Mouse (Mus musculus) MEL (cell line): ENCODE measurements around the gene Dus1l. TPM values are rescaled to one million over a fixed set of nuclear protein-coding genes. Genes with fewer than 3 reads are reported as not detected.

Experiments used
- DNase-seq: peaks from one replicate; pipeline ENCODE4 v3.0.0; 2011; ENCODE audit warnings: low read depth, low spot score
- H3K27ac ChIP-seq: 2 replicates; pipeline ENCODE4 v1.5.1; 2012; ENCODE audit warnings: low read depth, mild to moderate bottlenecking, control low read depth, low read length, moderate library complexity; ENCODE audit not compliant: control insufficient read depth
- H3K27me3 ChIP-seq, 2 experiments: fragments of 150-350 bp in 1 of 2; sonication (generic) in 1 of 2; 2 replicates each; pipeline ENCODE4 v1.6.1; 2012; ENCODE audit warnings: low read length in 2 of 2, mild to moderate bottlenecking in 2 of 2, improper control_type of control experiment in 1 of 2, moderate library complexity in 1 of 2; ENCODE audit not compliant: insufficient read depth in 2 of 2, control insufficient read depth in 1 of 2
- H3K36me3 ChIP-seq, 2 experiments: 2 replicates each; pipeline ENCODE4 v1.6.1; 2012 to 2014; ENCODE audit warnings: low read length in 2 of 2, improper control_type of control experiment in 1 of 2, inconsistent platforms in 1 of 2, mild to moderate bottlenecking in 1 of 2; ENCODE audit not compliant: insufficient read depth in 2 of 2, control insufficient read depth in 1 of 2
- H3K4me1 ChIP-seq, 2 experiments: fragments of 150-350 bp in 1 of 2; sonication (generic) in 1 of 2; 2 replicates each; pipeline ENCODE4 v1.6.1; 2012; ENCODE audit warnings: low read length in 2 of 2, improper control_type of control experiment in 1 of 2, mild to moderate bottlenecking in 1 of 2; ENCODE audit not compliant: insufficient read depth in 2 of 2, control insufficient read depth in 1 of 2
- H3K4me3 ChIP-seq, 2 experiments: fragments of 150-350 bp in 1 of 2; sonication (generic) in 1 of 2; 2 replicates each; pipeline ENCODE4 v1.5.1; 2012; ENCODE audit warnings: low read depth in 2 of 2, low read length in 2 of 2, mild to moderate bottlenecking in 2 of 2, moderate library complexity in 2 of 2, control low read depth in 1 of 2, improper control_type of control experiment in 1 of 2; ENCODE audit not compliant: control insufficient read depth in 1 of 2, insufficient read depth in 1 of 2
- H3K79me2 ChIP-seq: 2 replicates; pipeline ENCODE4 v1.6.1; 2012; ENCODE audit warnings: mild to moderate bottlenecking, low read length, moderate library complexity; ENCODE audit not compliant: control insufficient read depth, poor library complexity, insufficient read depth
- H3K9ac ChIP-seq: 2 replicates; pipeline ENCODE4 v1.6.1; 2012; ENCODE audit warnings: low read depth, mild to moderate bottlenecking, control low read depth, low read length, moderate library complexity; ENCODE audit not compliant: control insufficient read depth, poor library complexity, severe bottlenecking
- H3K9me3 ChIP-seq: fragments of 150-350 bp; sonication (generic); replicated peaks from 2 replicates; pipeline ENCODE4 v1.6.1; 2012; ENCODE audit warnings: mild to moderate bottlenecking, low read length, improper control_type of control experiment, moderate library complexity; ENCODE audit not compliant: insufficient read depth
- CTCF ChIP-seq, 3 experiments: IDR thresholded peaks in 2 of 3; conservative IDR thresholded peaks in 1 of 3; 2 replicates each; pipeline ENCODE4 v1.5.1; 2011 to 2012; ENCODE audit warnings: low read length in 3 of 3, low read depth in 2 of 3, mild to moderate bottlenecking in 2 of 3, improper control_type of control experiment in 1 of 3, inconsistent platforms in 1 of 3, mixed read lengths in 1 of 3, moderate library complexity in 1 of 3; ENCODE audit not compliant: control insufficient read depth in 1 of 3, insufficient read depth in 1 of 3, poor library complexity in 1 of 3, severe bottlenecking in 1 of 3
- E2F4 ChIP-seq: IDR thresholded peaks from 2 replicates; pipeline ENCODE4 v1.6.1; 2011; ENCODE audit warnings: low read depth, low read length, improper control_type of control experiment, borderline replicate concordance
- ELF1 ChIP-seq: IDR thresholded peaks from 2 replicates; pipeline ENCODE4 v1.6.1; 2014; ENCODE audit warnings: low read depth, mild to moderate bottlenecking, inconsistent platforms, low read length, improper control_type of control experiment, moderate library complexity
- EP300 ChIP-seq, 2 experiments: IDR thresholded peaks; 2 replicates each; pipeline ENCODE4 v1.6.1; 2011; ENCODE audit warnings: improper control_type of control experiment in 2 of 2, low read length in 2 of 2, low read depth in 1 of 2, mild to moderate bottlenecking in 1 of 2
- GABPA ChIP-seq: IDR thresholded peaks from 2 replicates; pipeline ENCODE4 v1.6.1; 2012; ENCODE audit warnings: low read depth, mild to moderate bottlenecking, inconsistent platforms, low read length, improper control_type of control experiment, moderate library complexity
- GATA1 ChIP-seq: IDR thresholded peaks from 2 replicates; pipeline ENCODE4 v1.6.1; 2011; ENCODE audit warnings: low read depth, low read length, improper control_type of control experiment
- MAFK ChIP-seq: IDR thresholded peaks from 2 replicates; pipeline ENCODE4 v1.6.1; 2011; ENCODE audit warnings: low read depth, mild to moderate bottlenecking, low read length, improper control_type of control experiment, borderline replicate concordance
- MAX ChIP-seq: IDR thresholded peaks from 2 replicates; pipeline ENCODE4 v1.6.1; 2011; ENCODE audit warnings: low read length, improper control_type of control experiment
- MXI1 ChIP-seq: IDR thresholded peaks from 2 replicates; pipeline ENCODE4 v1.6.1; 2011; ENCODE audit warnings: mild to moderate bottlenecking, low read depth, low read length, improper control_type of control experiment
- MYB ChIP-seq: IDR thresholded peaks from 2 replicates; pipeline ENCODE4 v1.6.1; 2011; ENCODE audit warnings: mild to moderate bottlenecking, low read depth, low read length, improper control_type of control experiment
- MYC ChIP-seq: IDR thresholded peaks from 2 replicates; pipeline ENCODE4 v1.6.1; 2011; ENCODE audit warnings: low read depth, mild to moderate bottlenecking, low read length, improper control_type of control experiment, moderate library complexity
- NELFE ChIP-seq: IDR thresholded peaks from 2 replicates; pipeline ENCODE4 v1.6.1; 2011; ENCODE audit warnings: low read depth, low read length, improper control_type of control experiment
- NRF1 ChIP-seq: IDR thresholded peaks from 2 replicates; pipeline ENCODE4 v1.6.1; 2014; ENCODE audit warnings: low read depth, mild to moderate bottlenecking, inconsistent platforms, low read length, improper control_type of control experiment, moderate library complexity; ENCODE audit not compliant: poor library complexity, insufficient read depth, severe bottlenecking
- POLR2A ChIP-seq, 2 experiments: IDR thresholded peaks; 2 replicates each; pipeline ENCODE4 v1.6.1; 2011 to 2012; ENCODE audit warnings: low read length in 2 of 2, mild to moderate bottlenecking in 2 of 2, control low read depth in 1 of 2, improper control_type of control experiment in 1 of 2, low read depth in 1 of 2, moderate library complexity in 1 of 2; ENCODE audit not compliant: control insufficient read depth in 1 of 2, insufficient read depth in 1 of 2, poor library complexity in 1 of 2
- SIN3A ChIP-seq: IDR thresholded peaks from 2 replicates; pipeline ENCODE4 v1.6.1; 2012; ENCODE audit warnings: low read length, improper control_type of control experiment, inconsistent platforms
- TBP ChIP-seq: IDR thresholded peaks from 2 replicates; pipeline ENCODE4 v1.8.0; 2011; ENCODE audit warnings: low read depth, low read length, improper control_type of control experiment
- TCF12 ChIP-seq: IDR thresholded peaks from 2 replicates; pipeline ENCODE4 v1.6.1; 2014; ENCODE audit warnings: low read depth, mild to moderate bottlenecking, inconsistent platforms, low read length, improper control_type of control experiment, moderate library complexity
- USF2 ChIP-seq, 2 experiments: IDR thresholded peaks; 2 replicates each; pipeline ENCODE4 v1.6.1; 2011 to 2012; ENCODE audit warnings: improper control_type of control experiment in 2 of 2, low read length in 2 of 2, borderline replicate concordance in 1 of 2, inconsistent platforms in 1 of 2, low read depth in 1 of 2, mild to moderate bottlenecking in 1 of 2; ENCODE audit not compliant: insufficient read depth in 1 of 2
- ZKSCAN1 ChIP-seq: IDR thresholded peaks from 2 replicates; pipeline ENCODE4 v1.6.1; 2012; ENCODE audit warnings: low read depth, mild to moderate bottlenecking, inconsistent platforms, low read length, improper control_type of control experiment, moderate library complexity
- ZMIZ1 ChIP-seq: IDR thresholded peaks from 2 replicates; pipeline ENCODE4 v1.6.1; 2012; ENCODE audit warnings: low read depth, mild to moderate bottlenecking, inconsistent platforms, low read length, improper control_type of control experiment, moderate library complexity
- ZNF384 ChIP-seq: IDR thresholded peaks from 2 replicates; pipeline ENCODE4 v1.6.1; 2012; ENCODE audit warnings: low read depth, mild to moderate bottlenecking, inconsistent platforms, low read length, improper control_type of control experiment
- polyA plus RNA-seq, 2 experiments: library from polyadenylated mRNA; stranded (reverse) in 1 of 2; unstranded in 1 of 2; fragments of >175 nt in 1 of 2; fragments of >200 nt in 1 of 2; gene quantifications; 2 replicates each; pipeline versions ENCODE4 v1.2.1 to v1.2.4; 2012; ENCODE audit warnings: low replicate concordance in 2 of 2, low read depth in 1 of 2; ENCODE audit not compliant: insufficient read length in 2 of 2, insufficient read depth in 1 of 2, missing spikeins in 1 of 2
- total RNA-seq: library from RNA; depleted of rRNA; stranded (reverse); fragments of 300-350 nt; gene quantifications from 2 replicates; pipeline ENCODE4 v1.2.3, GENCODE M21; 2012

Dus1l gene
- total and polyA plus RNA-seq, 3 experiments = 171 to 203 TPM; not detected in 1

DNA sequence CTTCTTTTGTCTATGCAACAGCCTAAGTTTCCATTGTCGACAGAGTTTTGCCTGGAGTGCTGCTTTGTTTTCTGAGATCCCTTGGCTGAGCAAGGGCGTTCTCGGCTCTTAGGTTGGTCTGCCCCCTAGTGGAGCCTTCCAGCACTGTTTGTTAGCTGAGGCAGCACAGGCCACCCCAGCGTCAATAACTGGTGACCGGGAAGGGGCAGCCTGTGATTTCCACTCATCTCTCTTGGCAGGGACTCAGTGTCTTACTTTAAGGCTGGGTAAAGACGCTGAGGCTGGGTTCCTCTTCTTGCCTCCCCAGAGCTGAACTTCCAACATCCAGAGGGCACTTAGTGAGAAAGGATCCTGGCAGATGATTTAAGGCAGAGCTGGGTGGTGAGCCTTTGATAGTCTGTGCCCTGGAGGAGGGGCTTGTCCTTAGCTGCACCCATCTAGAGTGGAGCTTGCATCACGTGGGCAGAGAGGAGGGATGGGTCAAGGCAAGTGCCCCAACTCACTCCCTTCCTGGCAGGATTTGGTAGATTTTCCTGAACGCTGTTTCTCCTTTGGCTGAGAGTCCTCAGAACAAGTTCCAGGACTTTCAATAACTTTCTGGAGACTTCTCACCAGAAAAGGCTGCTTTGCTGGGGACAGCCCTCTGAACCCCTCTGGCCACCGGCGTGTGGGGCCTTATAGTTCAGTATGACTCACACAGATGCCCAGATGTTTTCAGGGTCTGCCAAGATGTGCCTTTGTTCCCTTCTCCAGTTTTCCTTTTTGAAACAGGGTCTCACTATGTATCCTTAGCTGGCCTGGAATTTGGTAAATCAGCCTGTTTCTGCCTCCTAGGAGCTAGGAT lies 4.1 kb upstream of the Dus1l start (continued):
- TF ChIP-seq MAX = peak; percentile 79

DNA sequence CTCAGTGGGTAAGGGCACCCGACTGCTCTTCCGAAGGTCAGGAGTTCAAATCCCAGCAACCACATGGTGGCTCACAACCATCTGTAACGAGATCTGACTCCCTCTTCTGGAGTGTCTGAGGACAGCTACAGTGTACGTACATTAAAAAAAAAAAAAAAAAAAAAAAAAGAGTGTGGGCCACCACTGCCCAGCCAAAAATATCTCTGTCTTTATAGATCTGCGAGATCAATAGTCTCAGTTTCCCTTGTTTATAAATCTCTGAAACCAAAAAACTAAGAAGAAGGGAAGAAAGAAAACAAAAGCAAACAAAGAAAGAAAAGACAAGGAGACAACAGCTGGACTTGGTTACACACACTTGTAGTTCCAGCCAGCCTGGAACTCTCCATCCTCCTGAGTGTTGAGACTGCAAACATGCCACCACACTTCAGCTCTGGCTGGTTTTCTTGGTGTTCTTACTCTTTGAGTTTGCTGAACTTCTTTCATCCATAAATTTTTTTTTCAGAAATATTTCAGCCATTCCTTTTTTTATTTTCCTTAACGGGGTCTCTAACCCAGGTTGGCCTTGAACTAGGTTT lies 3.2 kb upstream of the Dus1l start:
- Histone ChIP-seq H3K27ac (no peak overlapping the region), H3K4me3 (peak overlapping the region; percentile 34 to 41), H3K9ac (peak overlapping the region; percentile 47), H3K36me3 (peaks cover 0 to 17% of the 10 kb centered on the region in 2 experiments; a peak in 3 of 4 replicates), H3K9me3 (no peaks in the 10 kb centered on the region), H3K4me1 (peaks cover 8 to 19% of the 10 kb centered on the region in 2 experiments), H3K79me2 (peaks cover 18% of the 10 kb centered on the region), H3K27me3 (no peaks in the 10 kb centered on the region)
- TF ChIP-seq SIN3A (no peak), ZNF384 (peak; percentile 94), CTCF (IDR thresholded peaks at IDR 0.05 in 2 of 3, conservative IDR thresholded peaks at IDR 0.05 in 1 of 3; ENCODE audit: control insufficient read depth in 1 of 3, insufficient read depth in 1 of 3, low read depth in 2 of 3, low read length in 3 of 3, poor library complexity in 1 of 3, severe bottlenecking in 1 of 3) (0 out of 6 replicates have a peak, but pooled peaks of 1 of the 3 experiments have one; percentile 8)
- DNase-seq = peak; percentile 60

GRCm38 (mm10) chr11:120798244-120798643 lies 2.0 kb upstream of the Dus1l start:
- Histone ChIP-seq H3K27ac (no peak overlapping the region), H3K36me3 (peaks cover 0 to 17% of the 10 kb centered on the region in 2 experiments; a peak in 3 of 4 replicates), H3K79me2 (peaks cover 20% of the 10 kb centered on the region), H3K27me3 (no peaks in the 10 kb centered on the region), H3K4me3 (no peak overlapping the region), H3K9ac (no peak overlapping the region), H3K9me3 (no peaks in the 10 kb centered on the region), H3K4me1 (peaks cover 8 to 19% of the 10 kb centered on the region in 2 experiments)
- TF ChIP-seq POLR2A (IDR thresholded peaks at IDR 0.05; ENCODE audit: control insufficient read depth in 1 of 2, insufficient read depth in 1 of 2, low read depth in 1 of 2, low read length in 2 of 2, poor library complexity in 1 of 2) (no peak), GATA1 (no peak), MAX (no peak), NRF1 (no peak), USF2 (IDR thresholded peaks at IDR 0.05; ENCODE audit: borderline replicate concordance in 1 of 2, insufficient read depth in 1 of 2, low read depth in 1 of 2, low read length in 2 of 2) (no peak), MYB (no peak), MYC (no peak), ELF1 (no peak), TBP (no peak), NELFE (no peak), ZKSCAN1 (no peak), GABPA (no peak), MXI1 (no peak), TCF12 (no peak), E2F4 (no peak), ZMIZ1 (no peak), ZNF384 (no peak), EP300 (IDR thresholded peaks at IDR 0.05; ENCODE audit: low read depth in 1 of 2, low read length in 2 of 2) (no peak), MAFK (no peak)
- no peak for DNase-seq
